Mouse (Mus musculus) cerebellum, adult 11 months (tissue): ENCODE data around the gene Wapl.
A peak's percentile ranks its signal among the peaks of the same experiment; 100 is the strongest.

Experiments used
- DNase-seq: peaks from one replicate; pipeline ENCODE4 v3.0.0; 2022

The Wapl gene

DNA sequence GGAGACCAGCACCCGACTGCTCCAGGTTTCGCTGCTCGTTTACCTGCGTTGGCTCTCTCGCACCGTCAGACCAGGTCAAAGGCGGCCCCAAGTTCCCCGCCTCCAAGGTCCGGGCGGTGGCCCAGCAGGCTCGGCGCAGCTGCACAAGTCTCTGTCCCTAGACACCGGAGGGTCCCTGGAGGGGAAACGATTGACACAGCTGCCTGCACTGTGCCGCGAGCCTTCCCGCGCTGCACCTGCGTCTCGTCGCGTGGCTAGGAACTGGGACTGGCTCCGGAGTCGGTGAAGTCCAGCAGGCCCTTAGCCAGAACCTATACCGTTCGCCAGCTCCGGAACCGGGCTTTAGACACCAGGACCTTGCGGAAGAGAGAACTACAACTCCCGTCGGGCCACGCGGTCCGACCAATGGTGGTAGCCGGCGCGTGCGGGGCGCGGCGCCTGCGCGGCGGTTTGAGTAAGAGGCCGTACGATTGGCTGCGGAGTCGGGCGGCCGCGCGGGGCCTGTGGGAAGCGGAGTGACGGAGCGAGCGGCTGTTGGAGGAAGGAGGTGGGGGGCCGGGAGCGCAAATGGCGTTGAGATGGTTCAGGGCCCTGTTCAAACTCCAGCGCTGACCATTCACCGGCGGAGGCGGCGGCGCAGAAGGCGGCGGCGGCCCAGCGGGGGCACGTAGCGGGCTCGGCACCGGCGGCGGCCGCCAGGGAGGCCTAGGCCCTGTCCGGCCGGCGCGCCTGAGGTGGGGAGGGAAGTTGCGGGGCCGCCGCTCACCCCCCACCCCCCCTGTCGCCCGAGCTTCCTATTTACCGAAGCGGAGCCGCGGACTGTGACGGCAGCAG lies at the start of gene Wapl:
Gene Wapl (plus strand): TSS at position 534 of the 834 bp plus-strand sequence.
- DNase-seq, result peak; percentile 96

DNA sequence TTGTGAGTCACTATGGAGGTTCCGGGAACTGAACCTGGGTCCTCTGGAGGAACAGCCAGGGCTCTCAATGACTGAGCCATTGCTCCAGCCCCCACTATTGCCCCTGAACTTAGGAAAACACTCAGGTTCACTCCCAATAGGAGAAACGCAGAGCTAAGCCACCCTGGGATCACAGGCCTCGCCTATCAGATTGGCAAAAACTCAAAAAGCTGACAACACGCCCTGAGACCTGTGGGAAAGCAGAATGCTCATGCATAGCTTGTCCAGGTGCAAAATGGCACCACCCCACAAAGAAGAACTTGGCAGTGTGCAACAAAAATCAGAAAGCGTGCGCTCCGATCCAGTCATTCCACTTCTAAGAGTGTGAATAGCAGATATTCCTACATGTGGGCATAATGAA lies 46.9 kb upstream of the Wapl start:
- no peak for DNase-seq

DNA sequence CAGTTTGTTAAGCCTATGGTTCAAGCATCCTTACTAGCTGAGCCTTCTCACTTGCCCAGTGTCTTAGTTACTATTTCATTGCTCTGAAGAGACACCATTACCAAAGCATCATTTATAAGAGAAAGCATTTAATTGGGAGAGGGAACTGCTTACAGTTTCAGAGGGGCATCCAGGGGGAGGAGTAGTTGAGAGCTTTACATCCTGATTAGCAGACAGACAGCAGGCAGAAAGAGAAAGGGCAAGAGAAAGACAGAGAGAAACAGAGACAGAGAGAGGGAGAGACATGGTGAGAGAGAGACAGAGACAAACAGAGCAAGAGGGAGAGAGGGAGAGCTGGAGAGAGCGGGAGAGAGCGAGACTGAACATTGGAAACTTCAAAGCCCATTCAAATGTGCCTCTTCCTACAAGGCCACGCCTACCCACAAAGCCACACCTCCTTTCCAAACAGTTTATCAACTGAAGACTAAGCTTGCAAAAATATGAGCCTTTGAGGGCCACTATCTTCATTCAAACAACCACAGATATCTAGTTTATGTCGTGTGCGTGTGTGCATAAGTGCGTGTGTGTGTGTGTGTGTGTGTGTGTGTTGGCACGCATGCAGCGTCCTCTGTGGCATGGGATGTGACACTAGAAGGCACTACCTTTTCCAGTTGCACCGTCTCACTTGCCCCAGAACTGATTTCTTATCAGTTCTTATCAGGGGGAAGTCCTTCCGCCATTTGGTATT lies 40.8 kb upstream of the Wapl start:
- no peak for DNase-seq

DNA sequence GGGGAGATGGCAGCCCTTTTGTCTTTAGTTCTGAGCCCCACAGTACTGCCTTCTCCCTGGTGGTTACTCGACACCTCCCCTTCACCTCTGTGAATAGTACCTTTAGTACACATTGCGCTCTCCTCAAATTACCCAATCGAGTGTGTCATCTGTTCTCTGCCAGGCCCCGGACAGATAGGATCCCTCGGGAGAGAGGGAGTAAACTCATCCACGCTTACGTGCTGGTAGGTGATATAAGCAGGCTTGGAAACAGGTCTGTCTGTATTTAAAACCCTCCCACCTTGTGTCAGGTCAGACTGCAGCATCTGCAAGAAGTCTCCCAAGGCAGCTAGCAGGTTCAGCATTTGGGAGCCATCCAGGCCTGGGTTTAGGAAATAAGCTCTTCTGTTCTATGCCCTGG lies 38.5 kb upstream of the Wapl start:
- DNase-seq, result no peak

DNA sequence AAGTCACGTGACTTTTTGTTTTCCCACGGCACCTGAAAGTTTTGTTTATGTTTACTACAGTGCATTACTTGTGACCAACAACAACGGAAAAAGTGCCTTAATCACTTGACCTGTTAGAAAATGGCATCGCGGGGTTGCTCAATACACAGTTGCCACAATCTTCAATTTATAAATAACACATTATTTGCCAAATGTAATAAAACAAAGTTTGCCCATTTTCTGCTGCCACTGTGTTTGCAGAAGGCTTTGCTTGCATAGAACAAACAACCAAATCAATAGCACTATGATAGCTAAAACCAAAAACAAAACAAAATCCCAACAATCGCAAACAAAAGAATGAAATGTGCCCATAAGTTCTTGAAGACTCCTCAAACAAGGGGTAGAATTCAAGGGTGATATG lies 38.0 kb upstream of the Wapl start:
- DNase-seq, result no peak

DNA sequence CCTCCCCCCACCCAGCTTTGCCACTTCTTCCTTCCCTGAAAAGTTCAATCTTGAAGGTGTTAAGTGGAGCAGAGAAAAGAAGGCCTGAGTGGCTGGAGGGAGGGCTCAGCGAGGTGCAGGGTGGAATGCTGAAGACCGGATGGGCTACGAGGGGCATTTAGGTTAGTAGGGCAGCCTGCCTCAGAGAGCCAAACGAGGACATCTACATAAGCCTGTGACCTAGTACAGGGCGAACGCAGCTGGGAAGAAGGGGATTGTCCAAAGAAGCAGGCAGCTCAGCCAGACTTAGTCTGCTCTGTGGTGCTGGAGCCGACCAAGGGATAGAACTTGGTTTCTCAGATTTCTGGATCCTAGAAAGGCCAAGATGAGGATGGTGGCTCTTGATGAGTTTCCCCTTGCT lies 29.6 kb upstream of the Wapl start:
- no peak for DNase-seq

DNA sequence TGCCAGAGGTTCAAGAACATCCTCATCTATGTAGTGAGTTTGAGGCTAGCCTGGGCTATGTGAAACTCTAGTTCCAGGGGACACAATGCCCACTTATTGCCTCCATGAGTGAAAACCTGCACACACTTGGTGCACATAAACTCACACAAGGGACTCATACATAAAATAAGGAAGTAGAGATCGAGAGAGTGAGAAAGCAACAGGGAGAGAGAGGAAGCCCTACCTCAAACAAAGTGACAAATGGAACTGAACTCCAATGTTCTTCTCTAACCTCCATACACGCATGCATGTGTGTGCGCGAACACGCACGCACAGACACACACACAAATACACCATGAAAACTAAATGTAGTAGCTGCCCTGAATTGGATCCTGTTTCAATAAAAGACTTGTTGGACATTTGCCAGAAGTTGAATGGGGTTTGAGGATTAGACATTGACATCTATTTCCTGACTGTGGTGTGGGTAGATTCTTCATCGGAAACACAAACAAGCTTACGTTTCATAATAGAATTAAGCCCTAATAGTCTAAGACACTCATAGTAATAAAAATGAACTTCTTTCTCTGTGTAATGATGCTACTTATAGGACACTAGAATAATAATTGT lies 25.8 kb upstream of the Wapl start:
- no peak for DNase-seq

DNA sequence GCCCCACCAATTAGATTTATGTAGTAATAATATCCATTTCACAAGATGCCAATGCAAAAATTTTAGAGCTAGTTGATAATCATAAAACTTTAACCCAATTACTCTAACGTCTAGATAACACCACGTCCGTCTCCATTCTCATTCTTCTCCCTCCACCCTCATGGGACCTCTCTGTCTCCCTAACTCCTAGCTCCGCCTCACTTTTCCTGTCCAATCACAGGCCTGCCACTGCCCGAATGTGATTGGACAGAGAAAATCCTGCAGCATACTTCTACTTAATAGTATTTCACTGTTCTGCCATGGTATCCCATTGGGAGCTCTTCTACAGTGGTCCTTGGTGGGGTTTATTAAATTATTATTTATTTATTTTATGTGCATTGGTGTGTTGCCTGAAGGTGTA lies 16.6 kb upstream of the Wapl start:
- DNase-seq, result no peak

DNA sequence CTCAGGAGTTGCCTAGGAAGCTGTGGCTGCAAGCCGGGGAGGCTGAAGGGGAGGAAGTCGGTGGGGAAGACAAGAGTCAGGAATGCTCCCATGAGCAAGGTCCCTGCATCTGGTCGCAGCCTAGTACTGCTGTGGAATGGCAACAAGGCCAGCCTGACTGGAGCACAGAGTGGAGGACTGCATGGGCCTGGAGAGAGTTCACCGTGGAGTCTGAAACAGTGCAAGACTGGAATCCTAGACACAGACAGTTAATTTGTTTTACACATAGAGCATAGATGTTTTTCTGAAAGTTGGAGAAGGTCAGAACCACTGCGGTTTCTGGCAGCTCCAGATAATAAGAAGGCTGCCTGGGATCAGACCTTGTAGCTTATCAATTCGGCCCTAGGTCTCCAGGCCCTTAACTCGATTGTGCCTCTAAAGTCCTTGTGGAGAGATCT lies 13.4 kb upstream of the Wapl start:
- DNase-seq, result no peak

DNA sequence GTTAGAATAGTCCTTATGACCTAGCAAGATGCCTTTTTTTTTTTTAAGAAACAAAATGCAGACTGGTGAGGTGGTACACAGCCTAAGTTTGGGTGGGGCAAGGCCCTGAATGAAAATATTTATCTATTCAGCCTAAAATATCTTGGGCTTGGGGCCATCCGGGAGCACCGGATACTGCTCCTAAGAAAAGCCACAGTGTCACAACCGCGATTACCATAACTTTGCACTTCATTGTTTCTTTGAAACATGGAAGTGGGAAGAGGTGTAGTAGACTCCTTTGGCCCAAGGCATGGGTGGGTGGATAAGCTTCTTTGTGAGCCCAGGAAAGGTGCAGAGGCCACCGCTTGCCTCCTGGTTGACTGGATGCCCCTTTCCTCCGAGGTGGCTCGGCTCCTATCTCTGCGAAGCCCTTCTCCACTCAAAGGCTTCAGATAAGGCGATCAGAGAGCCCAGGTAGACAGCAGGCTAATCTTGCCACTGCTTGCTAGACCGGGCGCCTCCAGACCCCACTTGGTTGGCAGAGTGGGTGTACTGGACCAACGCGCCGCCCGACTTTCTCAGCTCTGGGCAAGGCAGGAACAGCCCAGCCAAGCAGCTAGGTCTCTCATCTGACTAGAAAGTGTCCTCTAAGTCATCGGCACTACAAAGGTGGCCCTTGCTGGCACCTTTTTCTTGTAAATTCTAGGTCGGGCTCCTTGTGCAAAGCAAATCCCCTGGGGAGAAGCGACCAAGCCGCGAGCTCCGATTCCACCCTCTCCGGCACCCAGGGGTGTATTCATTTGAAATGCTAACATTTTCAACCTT lies 12.7 kb upstream of the Wapl start:
- DNase-seq, result no peak

DNA sequence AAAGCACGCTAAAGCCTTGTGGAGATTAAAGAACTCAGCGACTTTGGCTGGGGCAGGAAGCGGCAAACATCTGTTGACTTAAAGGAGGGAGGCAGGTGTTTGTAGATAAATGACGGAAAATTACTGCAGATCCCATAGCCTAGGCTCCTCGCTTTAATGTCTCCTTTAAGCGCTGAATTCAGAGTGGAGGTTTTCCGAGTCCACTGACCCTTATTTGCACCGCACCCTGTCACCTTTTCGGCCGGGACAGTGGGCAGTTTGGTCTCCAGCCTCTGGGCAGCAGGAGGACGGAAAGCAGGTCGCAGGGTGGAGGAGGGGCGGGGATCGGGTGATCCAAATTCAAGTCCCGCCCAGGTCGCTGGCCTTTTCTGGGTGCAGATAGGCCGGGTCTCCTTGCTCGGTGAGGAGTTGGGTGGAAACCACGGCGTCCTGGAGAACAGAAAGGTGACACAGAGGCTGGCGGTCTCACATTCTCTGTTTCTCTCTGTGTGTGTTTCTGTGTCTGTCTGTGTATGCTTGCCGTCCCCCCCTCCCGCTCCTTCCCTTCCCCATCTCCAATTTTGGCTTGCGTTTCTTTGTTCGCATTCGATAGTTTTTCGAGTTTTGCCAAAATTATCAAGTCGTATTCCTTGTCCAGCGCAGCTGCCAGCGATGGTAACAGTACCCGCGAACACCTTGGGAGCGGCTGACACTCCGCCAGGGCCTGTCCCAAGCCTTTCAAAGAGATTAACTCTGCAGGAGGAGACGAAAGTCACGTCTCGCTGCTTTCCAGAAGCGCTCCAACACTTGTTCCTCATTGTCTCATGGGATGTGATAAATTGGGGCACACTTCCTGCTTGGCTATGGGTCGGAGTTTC lies 11.9 kb upstream of the Wapl start:
- DNase-seq, result peak; percentile 35

DNA sequence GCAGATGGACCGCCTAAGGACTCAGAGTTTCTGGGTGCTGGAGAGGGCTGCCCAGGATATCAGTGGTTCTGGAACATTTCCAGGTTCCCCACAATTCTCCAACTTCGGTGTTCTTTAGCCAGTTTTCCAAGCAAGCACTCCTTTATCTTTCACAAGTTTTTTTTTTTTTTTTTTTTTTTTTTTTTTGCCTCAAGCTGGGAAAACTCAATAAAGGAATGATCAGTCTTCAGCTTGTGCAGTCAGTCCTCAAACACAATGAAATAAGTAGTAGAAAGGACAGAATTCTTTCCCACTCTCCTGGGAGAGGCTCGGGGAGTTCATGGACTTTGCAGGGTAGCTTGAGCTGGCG lies 11.3 kb upstream of the Wapl start:
- no peak for DNase-seq

DNA sequence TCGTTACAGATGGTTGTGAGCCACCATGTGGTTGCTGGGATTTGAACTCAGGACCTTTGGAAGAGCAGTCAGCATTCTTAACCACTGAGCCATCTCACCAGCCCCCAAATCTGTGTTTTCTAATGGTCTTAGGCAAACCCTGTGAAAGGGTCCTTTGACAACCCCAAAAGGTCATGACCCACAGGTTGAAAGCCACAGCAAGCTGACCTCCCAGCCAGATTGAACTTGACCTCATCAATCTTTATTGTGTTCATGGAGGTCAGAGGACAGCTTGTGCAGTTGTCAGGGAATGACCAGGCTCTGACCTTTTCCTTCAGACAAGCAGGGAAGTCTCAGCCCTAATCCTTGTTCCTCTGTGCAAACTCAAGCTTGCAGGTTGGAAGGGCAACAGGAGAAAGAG lies 10.3 kb upstream of the Wapl start:
- DNase-seq, result no peak

DNA sequence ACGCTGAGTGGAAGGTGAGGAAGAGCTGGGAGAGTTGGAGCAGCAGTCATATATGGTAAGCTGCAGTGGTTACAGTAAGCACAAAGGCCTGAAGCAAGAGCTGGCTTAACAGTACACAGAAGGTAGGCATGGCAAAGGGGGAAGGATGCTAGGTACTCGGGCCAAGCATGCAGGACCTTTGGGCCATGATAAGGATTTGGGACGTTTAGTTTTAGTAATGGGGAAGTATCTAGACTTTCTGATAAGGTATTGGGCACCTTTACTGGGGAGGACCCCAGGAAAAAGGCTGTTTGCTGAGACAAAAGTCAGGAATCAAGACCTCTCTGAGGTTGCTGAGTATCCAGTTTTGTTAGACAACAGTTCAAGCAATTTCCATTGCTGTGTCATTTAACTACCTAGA lies 4.6 kb upstream of the Wapl start:
- no peak for DNase-seq

DNA sequence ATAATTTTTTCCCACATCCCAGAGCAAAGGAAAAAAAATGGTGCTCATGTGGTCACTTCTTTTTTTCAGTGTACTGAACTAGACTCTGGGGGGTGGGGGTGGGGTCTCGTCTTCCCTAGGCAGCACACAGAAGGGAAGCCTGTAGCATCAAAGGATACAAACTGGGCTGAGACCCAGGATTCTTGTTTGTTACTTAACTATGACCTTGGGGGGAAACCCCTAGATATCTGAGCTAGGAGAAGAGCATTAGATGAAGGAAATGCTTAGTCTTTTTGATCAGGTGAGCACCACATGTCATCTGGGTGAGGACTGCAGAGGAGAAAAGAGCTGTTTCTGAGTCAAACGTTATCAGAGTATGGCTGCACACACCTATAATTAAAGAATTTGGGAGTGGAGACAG lies 3.5 kb upstream of the Wapl start:
- DNase-seq, result no peak

DNA sequence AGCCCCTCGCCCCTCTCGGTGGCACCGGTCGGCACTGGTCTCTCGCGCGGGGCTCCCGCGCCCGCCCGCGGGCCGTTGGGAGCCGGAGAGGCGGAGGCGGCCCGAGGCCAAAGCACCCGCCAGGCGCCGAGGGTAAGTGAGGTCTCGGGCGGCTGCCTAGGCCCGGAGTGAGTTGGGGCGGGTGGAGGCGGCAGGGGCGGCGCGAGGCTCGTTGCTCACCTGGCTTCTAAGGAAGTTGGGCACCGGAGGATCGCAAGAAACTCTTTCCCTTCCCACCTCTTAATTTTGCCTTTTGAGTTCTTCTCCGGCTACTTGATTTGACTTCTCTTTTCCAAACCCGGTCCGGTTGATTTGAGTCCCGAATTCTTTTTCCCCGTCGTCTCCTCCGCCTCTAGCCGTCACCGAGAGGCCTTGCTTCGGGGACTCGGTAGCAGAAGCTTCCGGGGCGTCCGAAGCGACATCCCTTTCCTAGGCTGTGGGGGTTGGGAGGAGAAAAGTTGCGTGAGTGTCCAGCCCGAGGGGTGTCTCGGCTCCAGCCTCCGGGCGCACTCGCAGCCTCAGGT lies 582 bp downstream of the Wapl start:
- peak; percentile 51 for DNase-seq

DNA sequence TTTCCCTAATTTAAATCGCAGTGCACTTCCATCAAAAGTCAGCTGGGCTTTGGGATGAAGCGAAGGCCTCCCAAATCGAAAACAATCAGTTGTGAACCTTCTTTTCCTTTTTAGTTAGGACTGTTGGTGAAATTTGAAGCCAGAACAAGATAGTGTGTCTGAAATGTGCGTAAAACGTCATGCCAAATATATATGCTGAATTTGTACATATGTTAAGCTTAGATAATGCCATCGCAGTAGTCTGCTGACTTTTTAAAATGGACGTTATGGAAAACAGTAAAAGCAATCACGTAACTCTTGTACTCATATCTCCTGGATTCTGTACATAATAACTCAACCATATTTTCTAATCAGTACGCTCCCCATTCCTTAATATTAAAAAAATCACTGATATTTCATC lies 1.2 kb downstream of the Wapl start:
- DNase-seq, result no peak

DNA sequence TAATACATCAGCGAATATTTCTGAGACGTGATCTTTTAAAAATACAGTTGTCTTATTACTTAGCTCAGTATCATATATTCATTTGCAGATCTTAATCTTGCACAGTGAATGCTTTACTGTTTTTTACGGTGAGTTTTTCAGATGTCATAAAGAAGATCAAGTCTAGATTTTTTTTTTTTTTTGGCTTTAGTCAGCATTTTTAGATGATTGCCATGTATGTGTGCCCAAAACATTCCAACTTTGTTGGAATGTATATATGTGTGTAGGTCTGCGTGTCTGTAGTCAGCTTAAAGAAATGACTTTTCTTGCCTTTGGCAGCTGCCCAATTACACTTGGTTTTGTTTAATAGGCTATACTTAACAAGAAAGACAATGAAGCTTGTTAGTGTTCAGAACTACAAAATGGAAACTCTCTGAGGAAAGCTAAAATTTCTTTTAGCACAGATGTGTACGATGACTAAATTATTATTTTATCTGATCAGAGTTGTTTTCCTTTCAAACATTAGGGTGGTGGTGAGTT lies 1.7 kb downstream of the Wapl start:
- no peak for DNase-seq

DNA sequence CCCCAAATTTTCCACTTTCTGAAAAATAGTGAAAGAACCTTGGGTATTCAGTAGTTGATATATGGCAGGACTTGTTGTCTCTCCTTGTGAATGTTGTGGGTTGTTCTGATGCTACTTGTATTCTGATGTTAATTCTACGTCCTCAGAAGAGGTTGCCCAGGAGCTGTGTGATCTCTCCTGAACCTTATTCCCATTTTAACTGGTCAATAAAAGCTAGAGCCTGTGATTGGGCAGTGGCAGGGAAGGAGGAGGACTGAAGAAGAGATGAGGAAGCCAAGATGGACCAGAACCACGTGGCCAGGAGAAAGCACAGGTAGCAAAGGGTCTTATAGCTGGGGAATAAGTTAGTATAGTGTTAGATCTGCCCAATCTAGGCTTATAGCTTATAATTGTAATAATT lies 7.1 kb downstream of the Wapl start:
- no peak for DNase-seq

DNA sequence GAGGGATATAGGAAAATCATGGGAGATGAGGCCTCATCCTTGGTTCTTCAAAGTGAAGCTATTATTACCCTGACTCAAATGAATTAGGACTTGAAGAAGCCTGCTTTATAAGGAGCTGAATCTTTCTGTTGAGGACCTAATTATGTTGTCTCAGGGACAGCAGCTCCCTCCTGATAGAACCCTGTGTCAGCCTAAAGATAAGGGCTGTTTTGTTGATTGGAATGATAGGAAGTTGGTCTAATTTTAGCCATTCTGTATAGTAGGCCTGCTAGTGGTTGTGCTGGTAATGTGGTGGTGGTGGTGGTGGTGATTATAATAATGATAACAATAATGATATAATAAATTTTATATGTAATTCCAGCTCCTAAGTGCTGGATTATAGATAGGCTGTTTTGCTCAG lies 11.3 kb downstream of the Wapl start:
- no peak for DNase-seq

DNA sequence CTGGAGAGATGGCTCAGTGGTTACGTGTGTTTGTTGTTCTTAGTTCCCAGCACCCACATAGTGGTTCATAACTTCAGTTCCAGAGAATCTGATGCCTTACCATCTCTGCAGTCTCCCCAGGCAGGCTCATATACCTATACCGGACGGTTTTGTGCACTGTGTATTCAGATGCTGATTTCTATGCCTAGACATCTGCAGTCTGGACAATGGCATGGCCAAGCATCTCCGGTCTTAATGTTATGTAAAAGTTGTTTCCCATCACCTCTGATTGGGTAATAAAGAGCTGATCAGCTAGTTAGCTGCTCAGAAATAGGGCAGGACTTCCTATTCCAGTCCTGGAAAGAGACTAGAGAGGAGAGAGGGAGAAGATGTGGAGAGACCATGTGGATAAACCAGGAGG lies 20.2 kb downstream of the Wapl start:
- DNase-seq, result no peak

DNA sequence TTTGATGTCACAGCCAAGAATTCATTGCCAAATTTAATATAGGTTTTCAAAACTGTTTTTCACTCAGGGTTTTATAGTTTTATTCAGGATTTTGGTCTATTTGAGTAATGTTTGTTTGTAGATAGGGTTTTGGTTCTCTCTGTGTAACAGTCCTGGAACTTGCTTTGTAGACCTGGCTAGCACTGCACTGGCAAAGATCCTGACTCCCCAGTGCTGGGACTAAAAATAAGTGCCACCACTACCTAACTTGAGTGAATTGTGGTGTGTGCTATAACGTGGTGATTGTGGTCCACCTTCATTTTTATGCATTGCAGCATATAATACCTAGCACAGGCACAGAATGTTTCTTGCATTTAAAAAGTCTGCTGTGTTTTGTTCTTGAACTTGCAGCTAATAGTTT lies 23.6 kb downstream of the Wapl start:
- no peak for DNase-seq
